Mouse (Mus musculus) stomach, embryonic 16.5 days (tissue): ENCODE measurements around the gene Fkbp1a. TPM values are rescaled to one million over a fixed set of nuclear protein-coding genes. Genes with fewer than 3 reads are reported as not detected.
A peak's percentile ranks its signal among the peaks of the same experiment; 100 is the strongest.

Experiments
- ATAC-seq: fragments of 200-750 bp; cut with Nextera tagmentation; 2 replicates; pipeline ENCODE4 v1.8.0; 2017; ENCODE audit warnings: moderate number of reproducible peaks, moderate TSS enrichment; ENCODE audit not compliant: insufficient read depth, low FRiP score
- H3K27ac ChIP-seq: fragments of 300-500 bp; sonication (generic); 2 replicates; pipeline ENCODE4 v1.5.1; 2014; ENCODE audit warnings: low read length
- H3K27me3 ChIP-seq: fragments of 300-500 bp; sonication (generic); 2 replicates; pipeline ENCODE4 v1.6.1; 2014; ENCODE audit warnings: low read length, control low read depth, mixed read lengths; ENCODE audit not compliant: control insufficient read depth, insufficient read depth
- H3K36me3 ChIP-seq: fragments of 300-500 bp; sonication (generic); 2 replicates; pipeline ENCODE4 v1.6.1; 2014; ENCODE audit warnings: low read length; ENCODE audit not compliant: control insufficient read depth, insufficient read depth
- H3K4me1 ChIP-seq: fragments of 300-500 bp; sonication (generic); 2 replicates; pipeline ENCODE4 v1.6.1; 2014; ENCODE audit warnings: low read length, control low read depth, mixed read lengths; ENCODE audit not compliant: control insufficient read depth, insufficient read depth
- H3K4me2 ChIP-seq: fragments of 300-500 bp; sonication (generic); 2 replicates; pipeline ENCODE4 v1.6.1; 2014; ENCODE audit warnings: low read depth, low read length, mixed read lengths
- H3K4me3 ChIP-seq: fragments of 300-500 bp; sonication (generic); replicated peaks from 2 replicates; pipeline ENCODE4 v1.5.1; 2014; ENCODE audit warnings: mild to moderate bottlenecking, low read length
- H3K9ac ChIP-seq: fragments of 300-500 bp; sonication (generic); 2 replicates; pipeline ENCODE4 v1.6.1; 2014; ENCODE audit warnings: low read length
- H3K9me3 ChIP-seq: fragments of 300-500 bp; sonication (generic); replicated peaks from 2 replicates; pipeline ENCODE4 v1.6.1; 2016; ENCODE audit warnings: low read length, control low read depth; ENCODE audit not compliant: control insufficient read depth
- WGBS: fragments of 180-500 bp; shearing (Covaris S2); extraction: QIAGEN DNeasy Blood & Tissue Kit; methylation state at CpG from one replicate; pipeline ENCODE4 v1.1.7; 2014; 5-methylcytosine and 5-hydroxymethylcytosine counted together
- polyA plus RNA-seq: library from polyadenylated mRNA; unstranded; fragments of >200 nt; fragmentation: Nextera tagmentation; extraction: Ambion mirVana; gene quantifications from 2 replicates; pipeline ENCODE4 v1.2.1, GENCODE M21; 2015

Fkbp1a gene
- polyA plus RNA-seq, result 553 and 572 TPM in 2 replicates

DNA sequence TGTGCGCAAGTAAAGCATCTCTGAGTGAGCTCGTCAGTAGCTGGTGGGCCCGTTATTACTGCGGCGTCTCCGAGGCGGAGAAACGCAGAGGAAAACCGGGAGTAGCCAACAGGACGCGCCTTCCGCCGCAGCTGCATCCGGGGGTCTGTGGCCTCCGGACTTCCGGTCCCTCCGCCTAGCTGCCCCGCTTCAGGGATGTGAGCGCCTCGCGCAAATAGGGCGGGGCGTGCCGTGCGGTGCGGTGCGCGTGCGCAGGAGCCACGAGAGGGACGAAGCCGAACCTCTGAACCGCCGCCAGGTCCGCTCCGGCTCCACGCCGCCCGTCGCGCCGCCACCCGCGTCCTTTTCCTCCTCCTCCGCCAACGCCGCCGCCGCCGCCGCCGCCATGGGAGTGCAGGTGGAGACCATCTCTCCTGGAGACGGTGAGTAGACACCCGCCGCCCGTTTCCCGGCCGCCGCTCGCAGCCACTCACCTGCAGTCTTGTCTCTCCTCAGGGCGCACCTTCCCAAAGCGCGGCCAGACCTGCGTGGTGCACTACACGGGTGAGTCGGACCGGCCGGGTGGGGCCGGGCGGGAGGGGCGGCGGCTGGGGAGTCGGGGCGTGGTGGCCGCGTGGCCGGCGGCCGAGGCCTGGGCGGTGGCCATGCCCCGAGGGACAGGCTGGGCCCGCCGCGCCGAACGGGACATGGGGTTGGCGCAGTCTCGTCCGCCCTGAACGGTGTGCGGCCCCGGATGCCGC is at the start of gene Fkbp1a:
Gene Fkbp1a, plus strand, starts transcription at position 161 of the 740 bp plus-strand sequence.
- Histone ChIP-seq H3K4me1 (peaks cover 27% of the 10 kb centered on the region), H3K27ac (peak within 1 kb of the TSS; percentile 97), H3K4me2 (peak within 1 kb of the TSS; percentile 74), H3K9ac (peak within 1 kb of the TSS; percentile 95), H3K36me3 (no peaks in the 10 kb centered on the region), H3K9me3 (no peaks in the 10 kb centered on the region), H3K27me3 (no peaks in the 10 kb centered on the region), H3K4me3 (peak within 1 kb of the TSS; percentile 84)
- WGBS, result under 1% methylated on average over 91 of the region's 93 CpGs
- ATAC-seq, result peak; percentile 96

GRCm38 (mm10) chr2:151494035-151494803 is 48.1 kb upstream of the Fkbp1a start, which contains the start of gene Nsfl1c:
Gene Nsfl1c, plus strand, starts transcription at chr2:151494182.
- H3K9me3 ChIP-seq, result no peaks in the 10 kb centered on the region
- peak within 1 kb of the TSS; percentile 98 for H3K4me3 ChIP-seq
- H3K4me1 ChIP-seq, result peaks cover 5% of the 10 kb centered on the region
- under 1% methylated on average over 73 of the region's 73 CpGs for WGBS
- H3K27ac ChIP-seq, result no peak within 1 kb of the TSS
- H3K27me3 ChIP-seq, result no peaks in the 10 kb centered on the region
- peak within 1 kb of the TSS; percentile 89 for H3K4me2 ChIP-seq
- peak; percentile 99 for ATAC-seq
- peak within 1 kb of the TSS; percentile 91 for H3K9ac ChIP-seq
- H3K36me3 ChIP-seq, result no peaks in the 10 kb centered on the region; the same call in 1 of the 2 replicates

- H3K36me3 ChIP-seq, result peaks cover 16% of the 10 kb centered on the region
- WGBS, result 59% methylated on average over 3 of the region's 3 CpGs
Observed at GRCm38 (mm10) chr2:151498358-151498757, 43.9 kb upstream of the Fkbp1a start.

GRCm38 (mm10) chr2:151500442-151501007 is 41.8 kb upstream of the Fkbp1a start:
- no peak overlapping the region for H3K9ac ChIP-seq
- peaks cover 22% of the 10 kb centered on the region for H3K36me3 ChIP-seq
- 89% methylated on average over 6 of the region's 6 CpGs for WGBS

More at GRCm38 (mm10) chr2:151498358-151498757, 43.9 kb upstream of the Fkbp1a start:
- Histone ChIP-seq H3K27ac (no peak overlapping the region), H3K9me3 (no peaks in the 10 kb centered on the region), H3K4me3 (no peak overlapping the region), H3K27me3 (no peaks in the 10 kb centered on the region), H3K4me1 (peaks cover 5% of the 10 kb centered on the region), H3K9ac (no peak overlapping the region), H3K4me2 (no peak overlapping the region)
- ATAC-seq, result no peak

GRCm38 (mm10) chr2:151504226-151504625 is 38.1 kb upstream of the Fkbp1a start:
- 91% methylated on average over 4 of the region's 4 CpGs for WGBS
- Histone ChIP-seq H3K4me3 (no peak overlapping the region), H3K36me3 (peaks cover 39% of the 10 kb centered on the region), H3K9ac (no peak overlapping the region), H3K27me3 (no peaks in the 10 kb centered on the region), H3K27ac (no peak overlapping the region), H3K4me2 (no peak overlapping the region), H3K4me1 (no peaks in the 10 kb centered on the region), H3K9me3 (no peaks in the 10 kb centered on the region)
- ATAC-seq, result no peak

More at GRCm38 (mm10) chr2:151500442-151501007, 41.8 kb upstream of the Fkbp1a start:
- Histone ChIP-seq H3K4me1 (no peaks in the 10 kb centered on the region), H3K27me3 (no peaks in the 10 kb centered on the region), H3K27ac (no peak overlapping the region), H3K4me2 (no peak overlapping the region), H3K9me3 (no peaks in the 10 kb centered on the region), H3K4me3 (no peak overlapping the region)
- ATAC-seq, result no peak

DNA sequence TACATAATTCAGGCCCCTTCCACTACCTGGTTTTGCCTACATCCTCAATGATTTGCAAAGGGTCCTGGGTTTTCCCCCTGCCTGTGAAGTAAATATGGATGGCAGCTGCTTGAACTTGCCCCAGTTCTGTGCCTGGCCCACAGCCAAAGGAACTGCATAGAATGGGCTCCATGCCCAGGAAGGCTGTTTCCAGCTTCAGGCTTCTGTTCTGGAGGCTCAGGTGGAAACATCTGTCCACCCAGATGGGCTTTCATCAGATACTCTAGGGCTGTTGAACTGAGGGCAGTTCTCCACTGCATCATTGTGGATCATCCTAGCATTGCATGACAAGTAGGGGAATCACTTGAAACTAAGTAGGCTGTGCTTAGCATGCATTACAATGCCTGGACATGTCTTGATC is 30.1 kb upstream of the Fkbp1a start:
- peaks cover 25% of the 10 kb centered on the region for H3K36me3 ChIP-seq
- no peak overlapping the region for H3K27ac ChIP-seq
- no peak overlapping the region for H3K4me2 ChIP-seq
- ATAC-seq, result no peak
- H3K9me3 ChIP-seq, result no peaks in the 10 kb centered on the region
- H3K27me3 ChIP-seq, result no peaks in the 10 kb centered on the region
- no peak overlapping the region for H3K4me3 ChIP-seq
- H3K9ac ChIP-seq, result no peak overlapping the region
- H3K4me1 ChIP-seq, result peaks cover 4% of the 10 kb centered on the region; the same call in 1 of the 2 replicates

DNA sequence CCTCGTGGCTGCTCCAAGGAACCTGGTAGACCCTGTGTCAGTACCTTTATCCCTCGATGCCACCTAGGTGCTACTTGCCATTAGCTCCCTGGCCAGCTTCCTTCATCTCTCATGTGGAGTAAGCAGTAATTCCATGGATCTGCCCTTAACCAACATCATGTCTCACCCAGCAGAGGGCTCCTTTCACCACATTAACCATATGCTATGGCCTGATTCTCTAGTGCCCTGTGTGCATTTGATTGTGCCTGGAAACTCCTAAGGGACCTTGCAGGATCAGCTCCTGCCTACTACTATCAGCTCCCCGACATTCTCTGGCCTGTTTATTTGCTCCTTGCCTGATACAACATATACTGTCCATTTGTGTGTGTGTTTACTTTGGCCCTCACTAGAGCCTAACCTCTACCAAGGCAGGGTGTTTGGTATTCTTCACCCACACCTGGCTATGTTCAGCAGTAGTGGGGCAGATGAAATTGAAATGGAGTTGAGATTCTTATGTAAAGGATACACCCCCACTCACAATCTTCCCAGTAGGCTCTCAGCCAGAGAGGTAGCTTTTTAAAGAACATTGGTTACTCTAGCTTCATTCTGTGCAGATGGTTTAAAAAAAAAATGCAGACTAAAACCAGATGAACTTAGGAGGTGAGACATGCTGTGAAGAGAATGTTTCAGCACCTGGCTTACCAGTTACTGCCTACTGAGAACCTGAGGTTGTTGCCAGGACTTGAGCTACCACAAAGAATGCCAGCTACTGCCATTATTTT is 28.6 kb upstream of the Fkbp1a start:
- Histone ChIP-seq H3K27me3 (no peaks in the 10 kb centered on the region), H3K4me2 (no peak overlapping the region), H3K4me1 (peaks cover 4% of the 10 kb centered on the region; the same call in 1 of the 2 replicates), H3K9me3 (no peaks in the 10 kb centered on the region), H3K4me3 (no peak overlapping the region), H3K27ac (no peak overlapping the region), H3K36me3 (peaks cover 18% of the 10 kb centered on the region), H3K9ac (no peak overlapping the region)
- ATAC-seq, result no peak
- WGBS, result 82% methylated on average over 3 of the region's 3 CpGs

- Histone ChIP-seq H3K9me3 (no peaks in the 10 kb centered on the region), H3K27me3 (no peaks in the 10 kb centered on the region), H3K4me1 (no peaks in the 10 kb centered on the region), H3K4me3 (no peak overlapping the region), H3K36me3 (peaks cover 7% of the 10 kb centered on the region), H3K9ac (no peak overlapping the region), H3K4me2 (no peak overlapping the region), H3K27ac (no peak overlapping the region)
- WGBS, result 75% methylated on average over 2 of the region's 2 CpGs
- ATAC-seq, result no peak
Observed at GRCm38 (mm10) chr2:151519000-151519399, 23.3 kb upstream of the Fkbp1a start.
